Mouse (Mus musculus) adrenal gland, postnatal 4 days (tissue): Measurements from ENCODE around the gene Pard6a. TPM values are rescaled to one million over a fixed set of nuclear protein-coding genes. Genes with fewer than 3 reads are reported as not detected.

ENCODE experiments used
- DNase-seq, 2 experiments: peaks; one replicate each; pipeline ENCODE4 v3.0.0; 2021 to 2022; ENCODE audit warnings: low spot score in 2 of 2, mixed read lengths in 2 of 2
- total RNA-seq, 2 experiments: library from RNA; stranded (reverse); gene quantifications; 2 replicates each; pipeline ENCODE4 v1.2.3; 2021

The Pard6a gene
- total RNA-seq, 2 experiments from 2014 or later = 10.8 TPM

DNA sequence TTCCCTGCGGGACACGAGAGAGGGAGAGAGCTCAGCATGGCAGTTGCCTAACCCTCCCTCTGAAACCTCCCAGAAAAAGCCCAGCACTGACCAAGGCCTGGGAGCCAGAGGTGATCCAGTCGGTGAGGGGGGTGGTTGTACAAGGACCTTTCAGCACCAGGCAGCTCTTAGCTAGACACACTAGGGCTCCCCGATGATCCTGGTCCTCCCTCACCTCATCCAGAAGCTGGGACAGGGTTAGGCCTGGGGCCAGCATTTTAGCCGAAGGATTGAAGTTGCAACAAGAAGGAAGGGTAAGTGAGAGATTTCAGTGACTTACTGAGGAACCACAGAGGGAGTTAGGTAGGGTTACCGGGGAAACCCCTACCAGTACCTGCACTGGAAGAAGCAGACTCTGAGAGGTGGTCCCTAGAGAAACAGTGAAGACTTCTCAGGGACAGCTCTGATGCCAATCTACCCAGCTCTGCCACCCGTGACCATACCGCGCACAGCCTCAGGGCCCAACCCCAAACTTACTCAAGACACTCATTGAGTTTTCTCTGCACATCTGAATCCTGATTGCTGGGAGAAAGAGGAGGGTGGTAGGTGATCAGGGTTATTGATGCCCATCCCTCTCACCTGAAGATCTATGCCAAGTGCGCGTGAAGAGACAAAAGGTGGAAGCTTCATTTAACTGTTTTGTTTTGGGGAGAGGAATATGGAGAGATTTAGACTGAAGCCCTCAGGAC, 1.3 kb upstream of the Pard6a start:
- DNase-seq = no peak

DNA sequence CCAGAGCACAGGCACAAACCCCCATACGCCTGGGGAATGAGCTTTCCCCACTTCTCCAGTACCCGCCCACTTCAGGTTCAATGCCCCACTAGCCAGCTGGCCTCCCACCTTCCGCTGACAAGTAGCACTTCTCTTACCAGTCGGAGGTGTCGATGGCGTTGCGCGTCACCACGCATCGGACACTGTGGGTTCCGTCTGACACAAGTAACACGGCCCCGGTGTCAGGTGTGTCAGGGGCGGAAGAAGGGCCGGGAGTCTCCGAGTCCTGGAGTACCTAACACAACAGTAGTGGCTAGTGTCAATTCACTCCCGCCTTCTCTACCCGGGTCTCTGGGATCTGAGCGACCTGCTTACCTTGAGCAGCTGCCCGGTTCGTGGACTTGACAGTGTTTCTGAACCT, 382 bp upstream of the Pard6a start:
- DNase-seq = peak in 1 of 2 experiments; percentile 28

DNA sequence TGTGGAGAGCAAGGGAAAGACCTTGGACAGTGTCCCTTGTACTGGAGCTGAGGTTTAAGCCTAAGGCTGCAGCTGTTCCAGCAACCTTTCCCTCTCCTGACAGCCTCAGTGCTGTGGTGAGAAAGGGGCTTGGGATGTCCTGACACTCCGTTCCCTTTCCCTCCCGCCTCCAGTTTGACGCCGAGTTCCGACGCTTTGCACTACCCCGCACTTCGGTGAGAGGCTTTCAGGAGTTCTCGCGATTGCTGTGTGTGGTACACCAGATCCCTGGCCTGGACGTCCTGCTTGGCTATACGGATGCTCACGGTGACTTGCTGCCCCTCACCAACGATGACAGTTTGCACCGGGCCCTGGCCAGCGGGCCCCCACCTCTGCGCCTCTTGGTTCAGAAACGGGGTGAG, 1.1 kb downstream of the Pard6a start:
- no peak for DNase-seq

DNA sequence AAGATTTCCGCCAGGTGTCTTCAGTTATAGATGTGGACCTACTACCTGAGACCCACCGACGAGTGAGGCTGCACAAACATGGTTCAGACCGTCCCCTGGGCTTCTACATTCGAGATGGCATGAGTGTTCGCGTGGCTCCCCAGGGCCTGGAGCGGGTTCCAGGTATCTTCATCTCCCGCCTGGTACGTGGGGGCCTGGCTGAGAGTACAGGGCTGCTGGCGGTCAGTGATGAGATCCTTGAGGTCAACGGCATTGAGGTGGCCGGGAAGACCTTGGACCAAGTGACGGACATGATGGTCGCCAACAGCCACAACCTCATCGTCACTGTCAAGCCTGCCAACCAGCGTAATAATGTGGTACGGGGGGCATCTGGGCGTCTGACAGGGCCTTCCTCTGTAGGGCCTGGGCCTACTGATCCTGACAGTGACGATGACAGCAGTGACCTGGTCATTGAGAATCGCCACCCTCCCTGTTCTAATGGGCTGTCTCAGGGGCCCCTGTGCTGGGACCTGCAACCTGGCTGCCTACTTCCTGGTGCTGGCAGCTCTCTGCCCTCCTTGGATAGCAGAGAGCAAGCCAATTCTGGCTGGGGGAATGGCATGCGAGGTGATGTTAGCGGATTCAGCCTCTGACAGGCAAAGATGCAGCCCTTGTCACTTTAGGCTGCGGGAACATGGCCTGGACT, 1.9 kb downstream of the Pard6a start:
- no peak for DNase-seq

DNA sequence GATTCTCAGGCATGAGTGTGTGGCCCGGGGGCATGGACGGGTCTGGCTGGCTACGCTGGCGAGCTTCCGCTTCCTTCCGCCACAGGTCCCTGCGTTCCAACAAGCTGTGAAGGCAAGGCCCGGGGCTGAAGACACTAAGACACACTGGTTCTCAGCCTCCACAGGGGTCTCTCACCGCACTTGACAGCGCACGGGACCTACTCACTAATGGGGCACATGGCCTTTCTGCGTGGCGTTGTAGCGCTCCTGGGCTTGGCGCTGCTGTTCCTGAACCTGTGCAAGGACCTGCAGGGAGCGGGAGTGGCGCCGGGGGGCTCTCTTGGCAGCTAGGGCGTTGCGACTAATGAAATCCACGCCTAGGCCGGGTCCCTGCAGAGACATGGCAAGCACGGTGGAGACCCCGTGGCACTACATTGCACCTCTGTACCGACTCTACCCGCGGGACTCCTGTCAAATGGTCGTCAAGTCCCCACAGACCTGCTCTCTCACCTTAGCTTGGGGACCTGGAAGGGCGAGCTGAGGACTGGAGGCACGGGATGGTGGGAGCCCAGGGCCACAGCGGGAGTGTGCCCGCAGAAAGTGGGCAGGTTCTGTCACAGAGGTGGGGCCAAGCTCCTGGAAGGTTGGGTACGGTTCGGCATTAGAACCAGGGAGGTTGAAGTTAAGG, 3.3 kb downstream of the Pard6a start:
- no peak for DNase-seq

DNA sequence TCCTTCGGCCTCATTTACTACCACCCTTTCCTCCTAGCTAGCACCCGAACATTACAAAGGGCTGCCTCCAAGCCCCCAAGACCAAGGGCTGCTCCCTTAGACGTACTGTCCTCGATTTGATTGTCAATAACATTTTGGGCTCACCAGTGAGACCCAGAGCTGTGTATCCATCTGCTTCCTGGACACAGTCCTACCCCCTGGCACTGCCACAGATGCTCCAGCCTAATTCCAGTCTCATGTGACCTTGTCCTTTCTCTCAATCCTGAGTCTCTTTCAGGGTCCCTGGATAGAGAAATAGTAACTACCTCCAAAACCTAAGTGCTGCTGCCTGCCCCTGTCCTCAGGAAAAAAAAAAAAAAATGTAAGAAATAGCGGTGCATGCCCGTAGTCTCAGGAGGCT, 4.0 kb downstream of the Pard6a start:
- DNase-seq = no peak

DNA sequence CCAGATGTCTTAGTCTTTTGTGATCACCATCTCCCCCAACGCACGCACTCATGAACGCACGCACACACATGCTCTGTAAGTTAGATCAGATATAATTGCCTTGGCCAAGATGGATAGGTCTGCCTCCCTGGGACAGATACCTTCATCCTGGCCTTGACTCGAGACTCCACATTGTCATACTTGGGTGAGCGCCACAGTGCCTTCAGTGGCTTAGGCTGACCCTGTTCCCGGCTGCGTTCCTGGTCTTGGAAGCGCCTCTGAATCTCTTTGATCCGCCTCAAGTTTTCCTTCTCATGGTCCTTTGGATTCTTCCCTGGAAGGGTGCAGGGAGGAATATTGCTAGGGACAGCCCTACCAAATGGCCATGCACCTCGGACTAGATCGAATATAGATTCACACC, 5.5 kb downstream of the Pard6a start:
- DNase-seq = no peak

DNA sequence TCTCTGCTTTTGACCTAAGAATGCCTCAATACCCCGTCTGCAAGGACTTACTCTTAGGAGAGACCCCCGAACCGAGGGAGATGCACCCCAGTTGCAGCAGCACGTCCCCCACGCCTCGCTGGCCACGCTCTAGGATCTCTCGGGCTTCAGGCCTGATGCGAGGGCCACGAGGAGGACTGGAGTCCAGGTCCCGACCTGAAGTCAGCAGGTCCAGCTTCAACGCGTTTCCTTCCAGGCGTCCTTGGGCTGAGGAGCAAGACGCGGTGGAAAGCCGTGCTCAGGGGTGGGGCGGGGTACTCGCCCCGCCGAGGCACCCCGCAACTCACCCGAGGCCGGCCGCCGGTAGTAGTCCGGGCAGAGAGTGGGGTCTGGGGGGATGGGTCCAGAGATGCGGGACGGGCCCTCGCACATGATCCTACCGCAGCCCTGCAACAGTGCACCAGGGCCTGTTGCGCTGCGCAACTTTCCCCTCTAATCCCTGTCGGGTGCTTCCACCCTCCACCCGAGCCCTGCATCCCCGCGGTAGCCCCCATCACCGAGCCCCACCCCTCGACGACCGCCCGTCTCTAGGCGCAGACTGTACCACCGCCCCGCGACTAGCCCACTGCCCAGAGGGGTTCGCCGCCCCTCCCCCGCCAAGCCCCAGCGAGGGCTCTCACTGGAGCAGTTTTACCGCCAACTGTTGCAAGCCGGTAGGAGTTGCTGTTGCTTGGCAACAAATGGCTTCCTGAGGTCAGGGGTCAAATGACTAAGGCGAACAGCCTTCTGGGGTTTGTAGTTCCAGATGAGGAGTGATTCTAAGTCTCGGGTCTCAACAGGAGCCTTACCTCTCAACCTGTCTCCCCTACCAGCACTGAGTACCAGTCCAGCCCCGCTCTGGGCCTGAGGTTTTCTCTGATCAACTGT, 6.8 kb downstream of the Pard6a start, which contains the start of the genes 4933405L10Rik and Enkd1:
4933405L10Rik (plus strand) TSS at position 158 of the 906 bp plus-strand sequence.
Enkd1 (minus strand) TSS at position 713 of the 906 bp plus-strand sequence.
- peak; percentile 39 to 67 for DNase-seq

DNA sequence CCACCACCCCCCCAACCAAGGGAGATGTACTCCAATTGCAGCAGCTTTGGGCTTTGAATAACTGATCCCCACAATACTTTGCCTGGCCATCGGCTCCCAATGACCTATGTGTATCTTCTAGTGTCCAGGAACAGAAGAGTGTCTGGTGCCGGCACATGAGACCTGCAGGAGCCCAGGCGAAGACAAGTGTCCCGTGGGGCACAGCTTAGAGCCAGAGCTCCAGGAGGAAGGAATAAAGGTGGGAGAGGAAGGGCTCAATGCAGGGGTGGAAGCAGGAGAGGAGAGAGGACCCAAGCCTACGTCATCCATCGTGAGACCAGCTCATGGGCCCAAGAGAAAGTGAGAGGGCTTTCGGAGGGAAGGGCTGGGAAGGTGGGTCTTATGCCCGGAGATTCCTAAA, 7.7 kb downstream of the Pard6a start:
- no peak for DNase-seq

DNA sequence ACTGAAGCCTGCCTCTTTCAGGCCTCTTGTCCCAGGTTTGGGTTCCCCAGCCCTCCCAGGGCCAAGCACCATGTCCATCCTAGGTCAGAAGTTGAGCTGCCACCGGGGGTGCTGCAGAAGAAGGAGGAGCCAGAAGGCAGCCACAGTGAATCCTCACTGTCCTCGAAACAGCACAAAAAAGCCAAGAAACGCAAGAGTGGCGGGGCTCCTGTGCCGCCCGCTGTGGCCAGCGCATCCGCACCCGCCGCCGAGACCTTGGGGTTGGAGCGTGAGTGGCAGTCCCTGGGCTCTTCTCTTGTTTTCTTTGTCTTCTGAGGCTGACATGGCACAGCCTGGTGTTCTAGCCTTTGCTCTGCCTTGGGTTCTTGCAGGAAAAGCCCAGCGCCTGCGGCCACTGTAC, 8.4 kb downstream of the Pard6a start:
- DNase-seq = no peak

DNA sequence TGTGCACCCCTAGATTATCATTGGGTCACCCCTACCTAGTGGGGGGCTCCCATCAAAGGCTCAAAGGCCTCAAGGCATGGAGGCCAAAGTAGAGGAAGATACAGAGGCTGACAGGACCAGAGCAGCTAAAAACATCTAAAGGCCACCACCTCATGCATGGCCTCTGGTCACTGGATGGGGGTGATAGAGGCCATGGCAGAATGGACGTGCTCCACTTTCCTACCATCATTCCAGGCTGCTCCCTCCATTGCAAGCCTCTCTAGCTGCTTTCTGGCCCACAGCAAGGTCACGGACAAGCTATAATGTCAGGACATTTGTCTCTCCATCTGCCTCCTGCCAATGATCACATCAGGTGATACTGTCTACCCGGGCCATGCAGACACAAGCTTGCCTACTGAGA, 11.3 kb downstream of the Pard6a start:
- no peak for DNase-seq

DNA sequence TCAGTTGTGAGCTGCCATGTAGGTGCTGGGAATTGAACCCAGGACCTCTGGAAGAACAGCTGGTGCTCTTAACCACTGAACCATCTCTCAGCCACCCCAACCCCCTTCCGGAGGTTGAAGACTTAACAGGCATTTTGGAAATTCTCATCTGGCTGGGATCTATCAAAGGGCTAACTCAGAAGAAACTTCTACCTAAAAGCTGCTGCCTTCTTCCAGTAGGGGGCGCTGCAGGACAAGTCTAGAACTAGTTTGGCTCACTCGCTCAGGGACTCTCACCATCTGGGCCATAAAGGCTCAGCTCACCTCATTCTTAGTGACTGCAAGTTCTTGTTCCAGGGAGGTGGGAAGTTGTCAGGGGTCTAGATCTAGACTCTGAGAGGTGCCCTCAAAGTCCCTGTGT, 13.2 kb downstream of the Pard6a start:
- peak; percentile 67 to 84 for DNase-seq

DNA sequence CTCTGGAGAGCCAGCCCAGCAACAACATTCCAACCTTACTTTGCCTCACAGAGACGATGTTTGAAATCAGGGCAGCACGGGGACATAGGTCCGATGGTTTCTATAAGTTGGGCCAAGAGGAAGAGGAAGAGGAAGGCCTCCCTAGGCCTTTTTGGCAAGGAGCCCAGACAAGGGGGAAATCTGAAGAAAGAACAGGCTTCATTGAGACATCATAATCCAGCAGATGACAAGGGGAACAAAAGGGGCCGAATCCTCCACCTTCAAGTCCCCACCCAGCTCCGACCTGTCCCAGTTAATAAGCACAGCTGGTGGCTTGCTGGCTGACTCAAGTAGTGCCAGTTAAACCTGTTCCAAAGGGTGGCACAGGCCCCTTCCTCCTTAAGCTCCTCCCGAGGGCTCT, 14.1 kb downstream of the Pard6a start:
- no peak for DNase-seq

DNA sequence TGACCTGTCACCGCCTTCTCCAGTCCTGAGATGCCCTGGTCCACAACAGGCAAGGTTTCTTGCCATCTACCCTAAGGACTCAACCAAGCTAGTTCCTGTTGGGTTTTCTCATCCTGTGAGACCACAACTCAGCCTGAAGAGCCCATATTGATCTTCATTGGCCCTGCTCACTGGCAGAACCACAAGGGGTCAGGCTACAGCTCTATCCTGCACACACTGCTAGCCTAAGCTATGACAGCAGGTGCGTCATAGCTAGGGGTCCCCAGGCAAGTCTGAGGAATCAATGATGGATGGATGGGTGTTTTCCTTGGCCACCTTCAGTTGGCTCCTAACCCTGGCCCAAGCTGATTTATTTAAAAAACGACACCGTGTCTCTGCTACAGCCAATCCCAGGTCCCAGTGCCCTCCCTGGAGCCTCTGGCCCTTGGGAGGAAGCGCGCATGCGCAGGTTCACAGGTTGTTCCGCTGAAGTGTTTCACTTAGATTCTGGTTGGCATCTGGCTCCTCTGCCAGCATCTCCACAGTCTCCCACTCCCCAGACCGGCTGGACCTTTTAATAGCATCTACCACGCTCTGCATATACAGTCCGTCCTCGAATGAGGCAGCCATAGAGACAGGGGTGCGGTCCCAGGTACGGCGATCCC, 15.5 kb downstream of the Pard6a start:
- DNase-seq = no peak

DNA sequence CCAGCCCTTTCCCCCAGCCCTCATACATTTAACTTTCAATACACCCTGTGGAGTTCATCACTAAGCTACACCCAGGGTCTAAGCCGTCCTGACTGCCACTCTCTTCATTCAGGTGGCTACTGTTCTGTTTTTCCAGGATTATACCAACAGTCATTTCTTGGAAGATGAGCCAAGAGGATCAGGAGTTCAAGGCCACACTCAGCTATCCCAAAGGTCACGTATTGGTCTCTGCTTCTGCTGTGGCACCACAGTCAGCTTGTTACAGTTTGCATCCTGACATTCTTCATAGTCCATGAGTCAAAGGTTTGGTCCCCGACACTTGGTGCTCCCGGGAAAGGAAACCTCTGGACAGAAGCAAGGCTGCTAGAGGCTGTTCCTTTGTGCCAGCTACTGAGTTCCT, 18.7 kb downstream of the Pard6a start:
- DNase-seq = no peak

DNA sequence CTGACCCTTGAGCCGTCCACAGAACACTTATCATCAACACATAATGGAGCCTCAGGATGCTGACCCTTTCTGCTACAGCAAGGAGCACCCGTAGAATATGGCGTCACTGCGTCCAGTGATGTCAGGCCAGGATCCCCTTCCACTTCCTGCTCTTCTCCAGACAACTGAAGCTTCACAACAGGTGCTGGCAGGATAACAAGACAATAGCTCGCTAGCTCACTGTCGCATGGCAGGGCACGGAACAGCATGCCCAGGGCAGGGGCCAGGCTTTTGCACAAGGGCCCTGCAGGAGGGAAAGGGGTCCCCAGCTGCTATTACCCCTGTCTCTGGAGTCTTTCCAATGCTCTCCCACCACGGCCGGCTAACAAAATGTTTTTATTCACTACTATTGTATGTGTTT, 21.9 kb downstream of the Pard6a start:
- no peak for DNase-seq

DNA sequence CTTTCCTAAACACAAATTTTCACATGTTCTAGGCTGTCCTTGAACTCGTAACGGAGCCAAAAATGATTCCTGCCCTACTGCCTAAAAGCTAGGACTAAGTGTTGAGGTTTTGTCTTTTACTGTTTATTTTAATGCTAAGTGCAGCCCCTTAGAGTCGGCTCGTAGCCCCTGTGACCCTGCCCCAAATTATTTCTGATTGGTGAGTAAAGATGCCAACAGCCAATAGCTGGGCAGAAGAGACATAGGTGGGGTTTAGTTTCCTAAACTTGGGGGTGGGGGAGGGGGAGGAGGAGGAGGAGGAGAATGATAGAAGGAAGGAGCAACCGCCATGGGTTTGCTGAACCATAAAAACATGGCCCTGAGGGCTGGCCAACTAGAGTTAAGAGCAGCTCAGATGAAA, 24.8 kb downstream of the Pard6a start:
- DNase-seq = no peak

DNA sequence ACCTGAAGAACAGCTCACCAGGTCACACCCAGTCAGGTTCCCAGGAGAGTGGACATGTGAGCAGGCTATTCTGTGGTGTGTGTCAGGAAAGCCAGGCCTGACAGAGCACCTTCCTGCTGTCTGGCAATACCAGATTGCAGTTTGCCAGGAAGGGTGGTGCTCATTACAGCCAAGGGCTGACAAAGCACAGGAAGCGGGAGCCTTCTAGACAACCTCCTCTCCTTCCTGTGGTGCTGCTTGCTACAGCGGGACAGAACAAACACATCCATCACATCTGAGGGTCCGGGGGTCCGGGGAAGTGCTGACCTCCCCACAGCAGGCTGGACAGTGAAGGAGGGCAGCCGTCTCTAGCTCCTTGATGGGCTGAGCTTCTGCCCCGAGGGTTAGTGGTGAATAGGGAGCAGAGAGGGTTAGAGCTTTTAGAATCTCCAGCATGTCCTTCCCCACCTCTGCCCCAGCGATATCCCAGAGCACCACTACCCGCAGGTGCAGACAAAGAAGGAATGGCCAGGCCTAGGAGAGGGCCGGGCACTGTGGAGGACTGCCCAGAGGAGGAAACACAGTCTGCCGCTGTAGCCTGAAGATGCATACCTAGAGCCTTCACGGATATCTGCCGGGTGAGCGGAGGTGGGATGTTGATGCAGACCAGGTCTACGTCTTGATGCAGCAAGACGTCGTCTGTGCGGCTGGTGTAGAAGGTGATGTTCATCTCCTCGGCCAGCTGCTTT, 26.6 kb downstream of the Pard6a start:
- no peak for DNase-seq

DNA sequence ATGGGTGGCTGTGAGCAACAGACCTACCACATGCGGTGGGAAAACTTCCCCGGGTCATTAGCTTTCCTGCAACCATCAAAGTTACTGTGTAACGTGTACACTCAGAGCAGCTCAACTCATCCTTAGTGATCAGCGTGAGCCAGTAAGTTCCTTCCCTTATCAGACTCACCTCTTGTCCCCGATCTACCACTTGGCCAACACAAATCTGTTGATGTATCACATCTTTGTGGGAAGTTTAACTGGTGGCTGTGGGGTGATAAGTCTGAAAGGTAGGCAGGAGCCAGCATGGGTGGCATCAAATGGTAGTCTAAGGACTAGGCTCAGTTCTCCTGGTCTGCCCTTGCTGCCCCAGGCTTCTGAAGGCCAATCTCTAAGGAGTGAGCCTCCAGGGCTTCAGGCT, 31.2 kb downstream of the Pard6a start:
- DNase-seq = no peak

DNA sequence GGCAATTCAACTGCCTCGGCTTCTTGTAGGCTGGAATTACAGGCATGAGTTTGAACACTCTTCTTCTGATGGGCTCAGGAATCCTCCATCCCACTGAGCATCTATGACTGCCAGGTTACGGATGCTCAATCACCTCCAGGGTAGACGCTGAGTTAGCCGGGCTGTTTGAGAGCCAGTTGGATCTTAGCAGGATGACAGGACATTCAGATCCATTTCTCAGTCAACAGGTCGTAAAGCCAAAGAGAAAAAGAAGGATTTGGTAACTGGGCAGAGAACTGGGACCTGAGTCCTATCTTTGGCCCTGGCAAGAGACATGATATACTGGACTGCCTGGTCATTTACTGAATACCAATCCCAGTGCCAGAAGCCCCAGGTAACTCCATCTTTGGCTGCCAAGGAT, 38.3 kb downstream of the Pard6a start:
- DNase-seq = no peak
